Mouse (Mus musculus) cerebellum, postnatal 36 days (tissue): ENCODE data around the gene Doc2a.
"Not testable (repeated sequence)": the region's sequence is repeated elsewhere in the genome, so short reads cannot be mapped to it uniquely, and the experiment has no call there.

ENCODE experiments used
- DNase-seq, 2 experiments: peaks; one replicate each; pipeline ENCODE4 v3.0.0; 2021 to 2022; ENCODE audit warnings: mixed read lengths in 2 of 2

The Doc2a gene

GRCm38 (mm10) chr7:126869780-126870519 is 22.7 kb downstream of the Doc2a start:
- DNase-seq: no peak

GRCm38 (mm10) chr7:126870520-126870891 is 23.3 kb downstream of the Doc2a start:
- DNase-seq: no peak

GRCm38 (mm10) chr7:126877239-126877638 is 30.0 kb downstream of the Doc2a start:
- no peak for DNase-seq

- no peak for DNase-seq
These were observed 33.8 kb downstream of the Doc2a start for GRCm38 (mm10) chr7:126881040-126881439.

- DNase-seq: no peak
These were observed 36.5 kb downstream of the Doc2a start for GRCm38 (mm10) chr7:126883731-126884181.

GRCm38 (mm10) chr7:126884286-126885164 is 37.3 kb downstream of the Doc2a start, which contains the start of gene Taok2:
Gene Taok2 (minus strand): TSS chr7:126884703.
- DNase-seq: peak; percentile 96 to 98

GRCm38 (mm10) chr7:126887281-126887680 is 40.1 kb downstream of the Doc2a start:
- no peak for DNase-seq

- no peak for DNase-seq
These were observed 41.6 kb downstream of the Doc2a start for GRCm38 (mm10) chr7:126888852-126889251.

GRCm38 (mm10) chr7:126896912-126897311 is 49.7 kb downstream of the Doc2a start:
- DNase-seq: no peak

GRCm38 (mm10) chr7:126897390-126898101 is 50.3 kb downstream of the Doc2a start:
- DNase-seq: no peak

GRCm38 (mm10) chr7:126898102-126898990 is 51.1 kb downstream of the Doc2a start:
- DNase-seq: peak; percentile 98 to 99

GRCm38 (mm10) chr7:126899781-126900180 is 52.6 kb downstream of the Doc2a start:
- not testable (repeated sequence) for DNase-seq
